Comparison of ENCODE assay signal across 17 mouse cellular contexts in the genomic region with DNA sequence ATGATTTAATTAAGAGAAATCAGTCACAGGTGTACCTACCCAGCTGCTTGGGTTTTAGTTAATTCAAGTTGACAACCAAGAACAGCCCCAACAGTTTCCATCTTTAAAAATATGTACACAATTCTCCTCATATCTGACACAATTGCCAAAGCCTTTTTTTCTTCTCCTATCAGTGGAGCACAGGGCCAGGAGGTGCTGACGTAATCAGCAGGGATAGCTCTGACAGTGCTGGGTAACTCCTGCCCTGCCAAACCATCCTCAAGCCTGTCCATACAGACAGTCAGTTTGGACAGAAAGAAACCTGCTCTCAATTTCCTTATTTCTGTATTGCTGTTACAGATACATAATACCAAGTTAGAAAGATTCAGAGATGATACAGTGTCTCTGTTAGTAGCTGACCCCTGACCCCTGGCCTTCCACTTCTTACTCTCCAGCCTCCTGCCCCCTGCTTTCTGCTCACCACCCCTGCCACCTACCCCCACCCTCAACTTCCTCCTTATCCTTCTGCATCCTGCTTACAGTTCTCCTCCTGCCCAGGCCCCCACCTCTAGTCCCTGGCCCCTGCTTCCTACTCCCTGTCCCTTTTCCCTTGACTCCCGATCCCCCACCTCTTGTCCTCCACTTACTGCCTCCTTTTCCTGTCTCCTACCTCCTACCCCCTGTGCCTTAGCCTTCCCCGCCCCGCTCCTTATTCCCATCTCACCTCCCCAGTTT. TPM values are rescaled to one million over a fixed set of nuclear protein-coding genes. Genes with fewer than 3 reads are reported as not detected.
A peak's percentile ranks its signal among the peaks of the same experiment; 100 is the strongest.
DNase-seq lines count a peak whose midpoint lies in the region; ATAC-seq and TF ChIP-seq lines count a peak whose summit lies in the region.
"Had no signal": no experiment of that assay in that cellular context is flagged by ENCODE, and none has a peak within 500 bp of the region (broad histone marks: within the 10 kb centered on the region; RNA-seq: fewer than 3 reads in every experiment).

No protein-coding gene starts in this region.

- no peak overlapping the region; the same call in 1 of the 2 replicates for H3K4me2 ChIP-seq in heart, embryonic 13.5 days
- peak overlapping the region; percentile 58 for H3K4me2 ChIP-seq in liver, postnatal 0 days (ENCODE audit: low read depth, low read length)
- H3K4me2 ChIP-seq: forebrain, embryonic 13.5 days; hindbrain, embryonic 15.5 days; limb, embryonic 13.5 days; neural tube, embryonic 15.5 days had no signal

- WGBS in heart, embryonic 13.5 days = 46% methylated on average over 4 of the region's 4 CpGs
- WGBS in liver, postnatal 0 days (ENCODE audit: insufficient replicate concordance) = 39% methylated on average over 4 of the region's 4 CpGs

- no peaks in the 10 kb centered on the region for H3K27me3 ChIP-seq in heart, embryonic 13.5 days (replicated peaks)
- no peaks in the 10 kb centered on the region for H3K27me3 ChIP-seq in erythroblast, embryonic 14.5 days (ENCODE audit: control insufficient read depth)
- no peaks in the 10 kb centered on the region for H3K27me3 ChIP-seq in liver, postnatal 0 days (ENCODE audit: insufficient read depth, low read length)
- H3K27me3 ChIP-seq: forebrain, embryonic 13.5 days; hindbrain, embryonic 15.5 days; limb, embryonic 13.5 days; neural tube, embryonic 15.5 days had no signal

- peak; percentile 76 for TF ChIP-seq EP300 in liver, postnatal 0 days (IDR thresholded peaks at IDR 0.05; ENCODE audit: low read depth)

- no peak for DNase-seq in heart, adult 9 months (ENCODE audit: low spot score in 2 of 2)
- peak; percentile 61 for DNase-seq in 416B (ENCODE audit: low read depth)
- peak; percentile 41 for DNase-seq in liver, postnatal 0 days
- no peak for DNase-seq in cerebellum, adult 9-11 months
- DNase-seq in layer of hippocampus, postnatal 14 days (ENCODE audit: low spot score in 2 of 2) = no peak
- no peak for DNase-seq in frontal cortex, adult 2 months (ENCODE audit: extremely low spot score in 1 of 2, low spot score in 1 of 2)
- DNase-seq: cerebellum, adult 11-12 months; gastrocnemius, postnatal 14 days; layer of hippocampus, adult 9-11 months; midbrain, embryonic 14.5 days; right cerebral cortex, postnatal 14 days had no signal

- ATAC-seq in heart, embryonic 13.5 days (ENCODE audit: extremely low read depth, insufficient number of reproducible peaks, low FRiP score, low TSS enrichment) = 0 out of 2 replicates have a peak, but pooled peaks have one; percentile 71
- peak; percentile 85 for ATAC-seq in liver, postnatal 0 days
- ATAC-seq: forebrain, embryonic 13.5 days had no signal

- H3K36me3 ChIP-seq in heart, embryonic 13.5 days = no peaks in the 10 kb centered on the region
- peaks cover 5% of the 10 kb centered on the region for H3K36me3 ChIP-seq in erythroblast, embryonic 14.5 days (ENCODE audit: control insufficient read depth)
- H3K36me3 ChIP-seq in liver, postnatal 0 days (replicated peaks; ENCODE audit: insufficient read depth, low read length) = 0 out of 2 replicates have a peak, but pooled peaks cover 2% of the 10 kb centered on the region
- H3K36me3 ChIP-seq: hindbrain, embryonic 15.5 days; limb, embryonic 13.5 days; neural tube, embryonic 15.5 days had no signal

- no peak for TF ChIP-seq CTCF in liver, postnatal 0 days (IDR thresholded peaks at IDR 0.05; ENCODE audit: low read depth)

- H3K27ac ChIP-seq in heart, embryonic 13.5 days (replicated peaks) = peak overlapping the region; percentile 9; the same call in 1 of the 2 replicates
- peak overlapping the region; percentile 89 for H3K27ac ChIP-seq in liver, postnatal 0 days (ENCODE audit: low read depth)
- H3K27ac ChIP-seq: forebrain, embryonic 13.5 days; hindbrain, embryonic 15.5 days; limb, embryonic 13.5 days; neural tube, embryonic 15.5 days had no signal

- peaks cover 15% of the 10 kb centered on the region for H3K4me1 ChIP-seq in heart, embryonic 13.5 days
- peaks cover 53% of the 10 kb centered on the region for H3K4me1 ChIP-seq in erythroblast, embryonic 14.5 days (ENCODE audit: control insufficient read depth)
- peaks cover 26% of the 10 kb centered on the region for H3K4me1 ChIP-seq in liver, postnatal 0 days (ENCODE audit: insufficient read depth)
- H3K4me1 ChIP-seq: forebrain, embryonic 13.5 days; hindbrain, embryonic 15.5 days; limb, embryonic 13.5 days; neural tube, embryonic 15.5 days had no signal

- H3K9me3 ChIP-seq in heart, embryonic 13.5 days = no peaks in the 10 kb centered on the region
- H3K9me3 ChIP-seq in erythroblast, embryonic 14.5 days (ENCODE audit: control insufficient read depth, low read length) = no peaks in the 10 kb centered on the region
- H3K9me3 ChIP-seq in liver, postnatal 0 days (ENCODE audit: low read length) = no peaks in the 10 kb centered on the region
- H3K9me3 ChIP-seq: forebrain, embryonic 13.5 days; hindbrain, embryonic 15.5 days; limb, embryonic 13.5 days; neural tube, embryonic 15.5 days had no signal

- no peak overlapping the region for H3K9ac ChIP-seq in heart, embryonic 13.5 days
- H3K9ac ChIP-seq in liver, postnatal 0 days (replicated peaks) = no peak overlapping the region; the same call in 1 of the 2 replicates
- H3K9ac ChIP-seq: forebrain, embryonic 13.5 days; hindbrain, embryonic 15.5 days; limb, embryonic 13.5 days; neural tube, embryonic 15.5 days had no signal

- H3K4me3 ChIP-seq in heart, embryonic 13.5 days = no peak overlapping the region
- H3K4me3 ChIP-seq in erythroblast, embryonic 14.5 days (replicated peaks) = peak overlapping the region; percentile 51
- H3K4me3 ChIP-seq in liver, postnatal 0 days (ENCODE audit: low read depth, low read length) = no peak overlapping the region
- H3K4me3 ChIP-seq: forebrain, embryonic 13.5 days; hindbrain, embryonic 15.5 days; limb, embryonic 13.5 days; neural tube, embryonic 15.5 days had no signal

RNA-seq across cellular contexts. Expression of gene Atg7, which starts 16.5 kb away (rescaled TPM):
- polyA plus RNA-seq in heart, embryonic 13.5 days (2015; fragmentation: Nextera tagmentation; extraction: Ambion mirVana) = 17.0 and 17.5 TPM in 2 replicates
- 6.0 and 8.6 TPM in 2 replicates for polyA plus RNA-seq in erythroblast, embryonic 14.5 days (2012)
- 9.6 and 10.9 TPM in 2 replicates for polyA plus RNA-seq in liver, postnatal 0 days (2015; fragmentation: Nextera tagmentation; extraction: Ambion mirVana)
- 10 to 100 TPM; 21.0 to 27.7 TPM for total RNA-seq in layer of hippocampus, postnatal 14 days (2021)
- 17.9 and 18.4 TPM in 2 replicates for polyA plus RNA-seq in frontal cortex, adult 2 months (2012; rRNA removed)

Comparison
In these comparisons a context has a peak if more than half of its experiments do, and no peak if none do; other contexts are left out.
1. DNase-seq: peak in 416B (single experiment) and liver, postnatal 0 days (single experiment); none in heart, adult 9 months (0 of 2), cerebellum, adult 9-11 months (single experiment), layer of hippocampus, postnatal 14 days (0 of 2) and frontal cortex, adult 2 months (0 of 2).